Mouse (Mus musculus) heart, adult 2 months (tissue): ENCODE results near the gene Cavin1.
A peak's percentile ranks its signal among the peaks of the same experiment; 100 is the strongest.

Experiments used
- CTCF ChIP-seq: fragments of 200-600 bp; IDR thresholded peaks from 2 replicates; pipeline ENCODE4 v1.8.1; 2022; ENCODE audit warnings: antibody characterized with exemption, mild to moderate bottlenecking, moderate library complexity
- POLR2A ChIP-seq: fragments of 200-500 bp; IDR thresholded peaks from 2 replicates; pipeline ENCODE4 v1.6.1; 2011; ENCODE audit warnings: mild to moderate bottlenecking, low read depth, low read length, control low read depth; ENCODE audit not compliant: insufficient read depth

GRCm38 (mm10) chr11:100939512-100940151 is 31.1 kb downstream of the Cavin1 start, which contains the start of gene Stat3:
- TF ChIP-seq POLR2A, result peak; percentile 46
- TF ChIP-seq CTCF, result 0 out of 2 replicates have a peak, but pooled peaks have one; percentile 8
